Mouse (Mus musculus) heart, adult 2 months (tissue): ENCODE measurements at regions not wholly inside any gene's neighbourhood (a gene's known extent, or its start where the extent isn't known, plus 50 kb on each side); places are given as distances from the start of the nearest gene placed in this dataset.

ENCODE experiments used
- DNase-seq, 2 experiments: peaks; one replicate each; pipeline ENCODE4 v3.0.0; 2021
- H3K27ac ChIP-seq: fragments of 200-600 bp; 2 replicates; pipeline ENCODE4 v1.8.1; 2022
- H3K27me3 ChIP-seq: fragments of 200-500 bp; 2 replicates; pipeline ENCODE4 v1.6.1; 2012; ENCODE audit warnings: mild to moderate bottlenecking, low read length, inconsistent platforms, mixed read lengths; ENCODE audit not compliant: control insufficient read depth, insufficient read depth
- H3K36me3 ChIP-seq: fragments of 200-500 bp; 2 replicates; pipeline ENCODE4 v1.6.1; 2012; ENCODE audit warnings: low read length, inconsistent platforms; ENCODE audit not compliant: control insufficient read depth, insufficient read depth
- H3K4me1 ChIP-seq: fragments of 200-500 bp; 2 replicates; pipeline ENCODE4 v1.6.1; 2011; ENCODE audit warnings: low read length; ENCODE audit not compliant: control insufficient read depth, insufficient read depth
- H3K4me3 ChIP-seq: fragments of 200-600 bp; 2 replicates; pipeline ENCODE4 v1.8.1; 2022
- H3K79me2 ChIP-seq: fragments of 200-500 bp; replicated peaks from 2 replicates; pipeline ENCODE4 v1.6.1; 2012; ENCODE audit warnings: mild to moderate bottlenecking, inconsistent platforms, low read length, moderate library complexity, mixed read lengths; ENCODE audit not compliant: control insufficient read depth, insufficient read depth
- H3K9ac ChIP-seq: fragments of 200-500 bp; 2 replicates; pipeline ENCODE4 v1.6.1; 2012; ENCODE audit warnings: low read depth, mild to moderate bottlenecking, control low read depth, inconsistent platforms, low read length, mixed read lengths
- CTCF ChIP-seq: fragments of 200-600 bp; IDR thresholded peaks from 2 replicates; pipeline ENCODE4 v1.8.1; 2022; ENCODE audit warnings: antibody characterized with exemption, mild to moderate bottlenecking, moderate library complexity
- EP300 ChIP-seq: fragments of 200-500 bp; IDR thresholded peaks from 2 replicates; pipeline ENCODE4 v1.6.1; 2011; ENCODE audit warnings: low read depth, low read length, control low read depth; ENCODE audit not compliant: insufficient read depth
- POLR2A ChIP-seq: fragments of 200-500 bp; IDR thresholded peaks from 2 replicates; pipeline ENCODE4 v1.6.1; 2011; ENCODE audit warnings: mild to moderate bottlenecking, low read depth, low read length, control low read depth; ENCODE audit not compliant: insufficient read depth
- whole genome bisulfite sequencing: fragments of 180-500 bp; shearing (Covaris S2); methylation state at CpG from one replicate; pipeline ENCODE4 v1.1.7; 2018; 5-methylcytosine and 5-hydroxymethylcytosine counted together
- intact Hi-C: fragments of 180-260 bp; cut with DNase I; formaldehyde crosslinking; loops from one replicate; pipeline ENCODE4 v1.15.1; 2025

DNA sequence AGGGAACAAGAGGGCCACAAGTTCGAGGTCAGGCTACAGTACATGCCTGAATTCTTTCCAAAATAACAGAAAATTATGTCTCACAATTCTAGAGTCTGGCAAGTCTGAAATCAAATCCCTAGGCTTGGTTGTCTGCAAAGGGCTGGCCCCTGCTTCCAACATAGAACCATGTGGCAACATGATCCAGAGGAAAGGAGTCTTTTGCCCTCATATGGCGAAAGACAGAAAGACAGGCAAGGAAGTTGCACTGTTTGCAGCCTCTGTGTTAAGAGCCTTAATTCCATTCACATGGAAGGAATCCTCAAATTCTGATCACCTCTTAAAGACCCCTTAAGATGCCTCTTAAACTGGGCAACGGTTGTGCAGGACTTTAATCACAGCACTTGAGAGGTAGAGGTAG, 123.7 kb upstream of the Actbl2 start:
- H3K4me1 ChIP-seq, result no peaks in the 10 kb centered on the region
- H3K27ac ChIP-seq, result no peak overlapping the region
- H3K79me2 ChIP-seq, result no peaks in the 10 kb centered on the region
- DNase-seq, result no peak
- no peak for TF ChIP-seq EP300
- no peak for TF ChIP-seq CTCF
- no peak for TF ChIP-seq POLR2A
- no peak overlapping the region for H3K9ac ChIP-seq
- no peaks in the 10 kb centered on the region for H3K27me3 ChIP-seq
- no peaks in the 10 kb centered on the region for H3K36me3 ChIP-seq
- intact Hi-C loops, result no loop called here
- no peak overlapping the region for H3K4me3 ChIP-seq
- 77% methylated on average over 3 of the region's 3 CpGs for WGBS

DNA sequence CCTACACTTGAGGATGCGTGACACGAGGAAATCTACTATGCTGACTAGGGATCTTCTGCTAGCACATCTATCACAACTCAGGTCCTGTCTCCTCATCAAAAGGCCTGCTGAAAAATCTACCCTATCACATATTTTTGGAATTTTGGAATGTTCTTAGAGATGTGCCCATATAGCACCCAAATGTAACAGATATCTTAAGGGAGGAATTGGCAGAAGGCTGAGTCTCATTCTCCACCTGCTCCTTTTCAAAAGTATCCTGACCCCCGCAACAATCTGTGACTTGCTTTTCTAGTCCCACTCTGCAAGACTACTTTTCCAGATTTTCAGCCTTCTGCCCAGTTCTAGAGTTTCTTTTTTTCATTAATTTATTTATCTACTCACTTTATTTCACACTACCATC, 118.4 kb upstream of the Actbl2 start:
- intact Hi-C loops, result no loop called here
- no peaks in the 10 kb centered on the region for H3K79me2 ChIP-seq
- no peaks in the 10 kb centered on the region for H3K27me3 ChIP-seq
- WGBS, result 88% methylated on average over 3 of the region's 3 CpGs
- DNase-seq, result no peak
- TF ChIP-seq POLR2A (no peak), EP300 (no peak), CTCF (no peak)
- no peaks in the 10 kb centered on the region for H3K36me3 ChIP-seq
- H3K4me1 ChIP-seq, result no peaks in the 10 kb centered on the region
- no peak overlapping the region for H3K4me3 ChIP-seq
- H3K9ac ChIP-seq, result no peak overlapping the region
- H3K27ac ChIP-seq, result no peak overlapping the region

DNA sequence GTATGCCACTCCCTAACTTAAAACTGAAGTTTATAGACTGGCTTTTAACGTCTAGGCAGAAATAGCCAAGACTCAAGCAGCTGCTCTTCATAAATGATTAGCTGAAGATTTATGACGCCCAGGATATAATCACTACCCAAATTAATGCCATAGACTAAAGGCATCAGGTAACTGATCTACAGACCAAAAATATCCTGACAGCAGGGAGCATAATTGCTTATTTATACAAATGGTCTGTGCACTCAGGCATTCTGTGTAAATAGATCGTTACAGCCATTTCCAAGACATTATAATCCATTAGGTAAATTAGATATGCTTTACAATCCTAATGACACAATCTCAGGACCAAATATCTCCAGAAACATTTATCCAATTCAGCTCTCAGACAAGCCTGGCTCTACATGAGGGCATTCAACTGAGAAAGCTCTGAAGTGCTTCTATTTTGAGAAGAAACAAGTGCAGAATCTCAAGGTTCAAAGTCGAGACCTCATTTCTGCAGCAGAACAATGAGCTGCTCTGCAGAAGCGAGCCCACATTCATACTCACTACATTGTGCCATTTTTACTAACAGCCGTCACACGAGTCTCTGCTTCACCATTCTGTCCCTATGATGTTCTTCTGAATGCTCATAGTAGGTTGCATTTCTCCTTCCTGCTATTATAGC, 111.9 kb upstream of the Actbl2 start:
- intact Hi-C loops, result no loop called here
- Histone ChIP-seq H3K4me3 (no peak overlapping the region), H3K4me1 (no peaks in the 10 kb centered on the region), H3K79me2 (no peaks in the 10 kb centered on the region), H3K9ac (no peak overlapping the region), H3K27ac (no peak overlapping the region), H3K27me3 (no peaks in the 10 kb centered on the region), H3K36me3 (no peaks in the 10 kb centered on the region)
- no peak for TF ChIP-seq POLR2A
- no peak for TF ChIP-seq EP300
- no peak for TF ChIP-seq CTCF
- 73% methylated on average over 7 of the region's 7 CpGs for WGBS
- DNase-seq, result no peak

GRCm38 (mm10) chr13:111144721-111145120, 110.1 kb upstream of the Actbl2 start:
- H3K36me3 ChIP-seq, result no peaks in the 10 kb centered on the region
- no peak for DNase-seq
- no peaks in the 10 kb centered on the region for H3K27me3 ChIP-seq
- no peaks in the 10 kb centered on the region for H3K79me2 ChIP-seq
- TF ChIP-seq EP300 (no peak), POLR2A (no peak), CTCF (no peak)
- no peak overlapping the region for H3K4me3 ChIP-seq
- 73% methylated on average over 3 of the region's 3 CpGs for WGBS
- intact Hi-C loops, result no loop called here
- no peak overlapping the region for H3K27ac ChIP-seq
- H3K4me1 ChIP-seq, result no peaks in the 10 kb centered on the region
- no peak overlapping the region for H3K9ac ChIP-seq

DNA sequence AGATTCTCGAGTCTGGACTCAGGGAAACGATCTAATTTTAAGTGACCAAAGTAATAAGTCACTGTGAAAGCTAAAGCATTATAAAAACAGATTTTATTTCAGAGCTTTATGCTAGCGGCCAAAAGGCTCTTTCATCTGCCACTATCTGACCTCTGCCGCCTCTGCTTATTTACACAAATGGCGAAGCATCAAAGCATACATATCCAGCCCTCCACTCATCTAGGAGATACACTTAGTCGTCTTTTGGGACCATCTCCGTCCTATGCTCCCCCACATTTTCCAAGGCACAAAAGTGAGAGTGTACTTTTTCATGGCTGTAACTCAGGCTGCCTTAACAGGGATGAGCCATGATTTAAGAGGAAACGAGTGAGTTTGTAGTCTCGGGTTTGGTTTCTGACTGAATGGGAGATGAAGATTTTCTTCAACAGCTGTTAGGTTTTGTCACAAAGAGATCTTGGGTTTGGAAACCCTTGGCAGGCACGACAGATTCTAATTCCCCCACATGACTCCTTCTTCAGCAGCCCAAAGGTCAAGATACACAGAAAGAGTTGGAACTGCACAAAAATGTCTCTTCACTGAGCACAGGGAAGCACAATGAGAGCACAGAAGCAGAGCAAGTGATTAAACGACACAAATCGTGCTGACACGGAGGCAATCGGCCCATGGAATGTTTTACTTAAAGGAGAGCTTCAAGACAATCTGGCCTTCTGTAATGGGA, 96.7 kb upstream of the Actbl2 start:
- Histone ChIP-seq H3K9ac (no peak overlapping the region), H3K36me3 (no peaks in the 10 kb centered on the region), H3K4me1 (no peaks in the 10 kb centered on the region), H3K27ac (no peak overlapping the region), H3K4me3 (no peak overlapping the region), H3K79me2 (no peaks in the 10 kb centered on the region), H3K27me3 (no peaks in the 10 kb centered on the region)
- intact Hi-C loops, result no loop called here
- 68% methylated on average over 14 of the region's 14 CpGs for WGBS
- TF ChIP-seq CTCF, result no peak
- TF ChIP-seq POLR2A, result no peak
- DNase-seq, result no peak

DNA sequence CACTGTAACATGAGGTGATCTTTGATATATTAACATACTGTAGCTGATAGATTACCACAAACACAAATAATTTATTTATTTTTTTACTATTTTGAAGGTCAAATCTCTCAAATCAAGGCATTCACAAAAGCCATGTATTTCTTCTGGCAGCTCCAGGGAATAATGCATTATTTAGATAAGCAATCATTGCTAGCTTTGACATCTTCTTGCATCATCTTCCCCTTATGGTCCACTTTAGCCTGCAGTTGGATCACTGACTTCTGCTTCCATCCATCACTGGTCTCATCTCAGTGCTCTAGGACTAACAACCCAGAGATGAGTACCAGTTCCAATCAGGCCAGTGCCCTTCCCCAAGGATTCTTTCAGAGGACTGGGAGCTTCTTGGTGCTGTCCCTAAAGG, 95.3 kb upstream of the Actbl2 start:
- Histone ChIP-seq H3K4me1 (no peaks in the 10 kb centered on the region), H3K36me3 (no peaks in the 10 kb centered on the region), H3K4me3 (no peak overlapping the region), H3K9ac (no peak overlapping the region), H3K79me2 (no peaks in the 10 kb centered on the region), H3K27ac (no peak overlapping the region), H3K27me3 (no peaks in the 10 kb centered on the region)
- intact Hi-C loops, result no loop called here
- DNase-seq, result no peak
- TF ChIP-seq EP300 (no peak), POLR2A (no peak), CTCF (no peak)
